Mouse (Mus musculus) telencephalon, adult 2 months (tissue): ENCODE data around the gene Calr4.

Experiments
- DNase-seq: peaks from one replicate; pipeline ENCODE4 v3.0.0-alpha.2; 2011; ENCODE audit warnings: low read depth, low spot score

Calr4 gene

GRCm38 (mm10) chr4:109279689-109280458, 45.6 kb downstream of the Calr4 start, which contains the start of gene Eps15:
Eps15 (plus strand) TSS chr4:109280268.
- peak; percentile 22 for DNase-seq

- no peak for DNase-seq
Measured at GRCm38 (mm10) chr4:109280459-109281160, 46.3 kb downstream of the Calr4 start.

- DNase-seq: no peak
Measured at GRCm38 (mm10) chr4:109281161-109281560, 46.9 kb downstream of the Calr4 start.

- no peak for DNase-seq
Measured at GRCm38 (mm10) chr4:109281946-109282345, 47.7 kb downstream of the Calr4 start.

- no peak for DNase-seq
Measured at GRCm38 (mm10) chr4:109294629-109295028, 60.3 kb downstream of the Calr4 start.

- DNase-seq: peak; percentile 22
Measured at GRCm38 (mm10) chr4:109296510-109296909, 62.2 kb downstream of the Calr4 start.

DNA sequence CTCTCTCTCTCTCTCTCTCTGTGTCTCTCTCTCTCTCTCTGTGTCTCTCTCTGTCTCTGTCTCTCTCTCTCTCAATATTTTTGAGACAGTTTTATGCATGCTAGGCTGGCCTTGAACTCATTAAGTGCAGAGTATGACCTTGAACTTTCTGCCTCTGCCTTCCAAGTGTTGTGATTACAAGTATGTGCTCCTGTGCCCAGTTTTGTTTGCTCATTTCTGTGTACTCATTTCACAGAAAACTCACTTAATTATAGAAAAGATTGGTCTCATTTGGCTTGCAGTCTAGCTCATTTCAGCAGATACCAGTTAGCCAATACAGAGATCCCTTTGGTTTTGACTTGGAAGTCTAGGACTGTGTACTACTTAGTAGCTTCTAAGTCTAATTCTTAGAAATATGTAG, 64.9 kb downstream of the Calr4 start:
- no peak for DNase-seq
